Mouse (Mus musculus) urinary bladder, postnatal 36 days (tissue): Measurements from ENCODE around the gene Entr1.

Experiments used
- DNase-seq, 2 experiments: peaks; one replicate each; pipeline ENCODE4 v3.0.0; 2022; ENCODE audit warnings: low spot score in 2 of 2, mixed read lengths in 1 of 2

The Entr1 gene

GRCm38 (mm10) chr2:26348241-26348640, 40.9 kb downstream of the Entr1 start:
- DNase-seq, result no peak

- DNase-seq, result no peak
Observed at GRCm38 (mm10) chr2:26342609-26343490, 46.3 kb downstream of the Entr1 start.

GRCm38 (mm10) chr2:26342044-26342443, 47.1 kb downstream of the Entr1 start:
- DNase-seq, result no peak

GRCm38 (mm10) chr2:26341510-26341981, 47.6 kb downstream of the Entr1 start:
- DNase-seq, result no peak

- DNase-seq, result no peak
Observed at GRCm38 (mm10) chr2:26339204-26339551, 49.9 kb downstream of the Entr1 start.

GRCm38 (mm10) chr2:26338302-26339203, 50.6 kb downstream of the Entr1 start:
- no peak for DNase-seq
